Mouse (Mus musculus) neutrophil, adult 5-6 weeks (primary cell): Measurements from ENCODE around the gene Irs1. TPM values are rescaled to one million over a fixed set of nuclear protein-coding genes. Genes with fewer than 3 reads are reported as not detected.

Source experiments
- ATAC-seq: fragments of 151-379, 151-347 bp; 2 replicates; pipeline ENCODE4 v1.8.0; 2017; ENCODE audit warnings: mild to moderate bottlenecking, moderate TSS enrichment; ENCODE audit not compliant: insufficient number of reproducible peaks, poor library complexity, low FRiP score, severe bottlenecking; ENCODE audit errors: extremely low read depth
- total RNA-seq: library from RNA; stranded (forward); fragments of 200-1000 nt; gene quantifications from 2 replicates; pipeline ENCODE4 v1.2.3, GENCODE M21; 2017

Irs1 gene
- total RNA-seq, 1 experiment from 2014 or later, result 0.23 TPM

DNA sequence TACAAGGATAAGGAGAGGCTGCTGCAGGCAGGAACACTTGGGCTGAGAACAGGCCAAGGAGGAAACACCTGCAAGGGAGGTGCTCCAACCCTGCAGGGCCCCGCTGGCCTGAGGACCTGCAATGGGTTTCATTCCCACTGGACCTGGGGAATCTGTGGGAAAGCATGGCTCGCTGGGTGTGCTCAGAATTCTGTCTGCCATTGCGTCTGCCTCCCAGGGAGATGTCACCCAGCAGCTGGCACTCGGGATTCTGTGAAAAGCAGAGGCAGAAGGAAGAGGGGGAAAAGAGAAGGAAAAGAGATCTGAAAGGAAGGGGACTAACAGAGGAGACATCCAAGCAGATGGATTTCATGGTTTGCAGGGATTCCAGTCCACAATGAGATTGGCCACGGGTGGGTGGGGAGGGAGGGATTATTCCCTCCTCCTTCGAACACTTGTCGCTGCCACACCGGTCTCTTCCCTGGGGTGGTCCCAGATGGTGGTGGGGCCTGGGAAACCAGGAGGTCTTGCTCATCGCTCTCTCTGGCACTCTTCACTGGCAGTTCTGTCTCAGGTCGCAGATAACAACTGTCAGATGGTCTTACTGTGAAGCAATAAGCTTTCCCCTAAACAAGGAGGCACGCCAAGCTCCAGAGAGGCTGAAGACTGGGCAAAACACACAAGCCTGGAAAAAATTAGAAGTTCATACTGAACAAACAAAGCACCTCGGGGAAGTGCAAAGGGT is 70.4 kb downstream of the Irs1 start:
- no peak for ATAC-seq

DNA sequence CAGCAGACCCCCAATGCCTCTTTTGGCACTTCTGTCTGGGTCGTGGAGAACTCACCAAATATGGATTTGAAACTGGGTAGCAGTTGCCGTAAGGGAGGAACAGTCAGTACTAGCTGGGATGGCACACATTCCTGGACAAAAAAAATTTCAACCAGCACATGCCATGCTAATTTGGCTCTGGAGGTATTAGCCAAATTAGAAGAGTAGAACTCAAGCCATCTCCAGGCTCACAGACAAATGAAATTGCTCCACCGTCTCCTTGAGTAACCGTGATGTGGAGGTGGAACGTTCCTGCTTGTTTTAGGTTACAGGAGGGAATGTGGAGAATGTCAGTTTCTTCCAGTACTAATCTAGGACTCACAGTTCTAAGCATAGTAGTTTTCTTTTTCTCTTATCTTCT is 83.7 kb downstream of the Irs1 start:
- no peak for ATAC-seq

GRCm38 (mm10) chr1:82200636-82201035 is 90.6 kb downstream of the Irs1 start:
- ATAC-seq, result no peak

DNA sequence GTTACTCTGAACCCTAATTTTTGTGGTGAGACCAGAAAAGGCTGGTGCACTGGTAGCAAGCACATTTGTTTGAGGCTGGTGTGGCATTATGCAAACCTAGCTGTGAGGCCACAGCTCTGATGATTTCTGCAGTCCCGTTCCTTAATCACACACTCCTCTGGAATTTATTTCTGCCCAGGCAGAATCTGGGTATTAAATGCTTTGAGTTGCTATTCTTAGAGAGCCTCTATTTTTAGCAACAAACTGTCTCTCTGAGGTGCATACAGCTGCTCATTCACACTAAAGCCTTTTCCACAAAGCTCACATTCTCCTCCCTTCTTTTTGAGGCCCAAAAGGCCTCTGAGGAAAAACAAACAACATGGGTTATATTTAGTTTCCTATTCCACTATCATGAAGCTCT is 91.3 kb downstream of the Irs1 start:
- ATAC-seq, result no peak

DNA sequence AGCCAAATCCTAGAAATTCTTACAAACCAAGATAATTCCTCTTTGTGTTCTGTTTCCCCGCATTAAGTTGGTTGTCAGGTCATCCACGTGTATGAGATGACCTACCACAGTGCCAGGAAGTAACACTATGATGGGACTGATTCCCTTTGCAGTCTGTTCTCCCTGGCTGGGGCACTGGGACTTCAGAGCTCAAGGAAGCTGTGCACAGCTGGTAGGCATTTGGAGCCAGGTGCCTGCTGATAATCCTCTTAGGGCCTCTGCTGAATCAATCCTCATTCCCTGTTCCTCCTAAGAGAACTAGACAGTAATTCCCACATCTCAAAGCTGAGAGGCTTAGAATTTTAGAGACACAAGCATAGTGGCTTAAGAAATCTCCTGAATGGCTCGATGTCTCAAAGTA is 99.6 kb downstream of the Irs1 start:
- no peak for ATAC-seq

GRCm38 (mm10) chr1:82189516-82189915 is 101.7 kb downstream of the Irs1 start:
- no peak for ATAC-seq

DNA sequence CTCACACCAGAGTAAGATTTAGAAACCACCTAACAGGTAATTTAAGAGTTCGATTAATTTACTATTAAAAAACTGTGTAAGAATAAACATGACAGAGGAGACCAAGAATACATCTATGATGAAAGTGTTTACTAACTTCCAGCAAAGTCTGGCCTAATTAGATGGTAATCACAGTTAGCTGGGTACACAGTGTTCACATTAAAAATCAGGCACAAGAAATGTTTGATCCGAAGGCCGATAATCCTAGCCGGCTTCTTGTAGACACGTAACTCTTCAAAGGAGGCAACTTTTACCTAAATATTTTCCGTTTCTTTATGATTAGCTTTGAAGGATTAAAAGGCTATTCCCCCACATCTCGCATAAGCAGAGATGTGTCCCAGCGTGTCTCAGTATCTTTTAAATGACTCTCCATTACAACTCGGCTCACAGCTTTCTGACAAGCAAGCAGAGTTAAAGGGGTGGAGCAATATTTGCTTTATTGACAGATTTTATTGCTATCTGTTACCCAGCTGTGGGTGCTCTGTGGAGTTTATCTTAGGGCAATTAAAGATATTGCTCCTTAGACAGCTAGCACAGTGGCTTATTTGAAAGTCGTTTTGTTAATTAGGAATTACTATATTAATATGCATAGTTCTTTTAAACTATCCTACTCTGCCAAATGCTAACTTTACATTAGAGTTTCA is 102.5 kb downstream of the Irs1 start:
- no peak for ATAC-seq

DNA sequence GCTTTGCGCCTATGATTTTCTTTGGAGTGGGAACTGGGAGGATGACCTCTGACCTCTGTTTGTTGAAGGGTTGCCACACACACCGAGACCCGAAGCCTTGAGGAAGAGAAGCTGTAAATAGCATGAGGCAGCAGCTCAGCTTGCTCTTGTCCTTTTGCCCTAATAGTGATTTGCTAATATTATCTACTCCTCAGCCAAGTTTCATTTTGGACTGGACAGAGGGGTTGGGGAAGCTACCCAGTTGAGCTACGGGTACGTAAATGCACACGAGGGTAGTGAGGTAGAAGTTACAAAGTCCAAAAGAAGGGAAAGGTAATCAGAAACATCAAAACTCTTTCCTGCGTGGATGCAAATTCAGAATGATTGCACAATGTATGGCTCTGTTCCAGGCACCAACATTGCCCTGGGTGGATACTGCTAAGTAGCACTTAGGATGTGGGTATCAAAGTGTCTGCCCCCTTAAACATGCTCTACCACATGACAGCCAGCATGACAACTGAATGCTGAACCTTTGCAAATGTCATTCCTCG is 107.2 kb downstream of the Irs1 start:
- ATAC-seq, result no peak

Other genes with a start within 250 kb of the Irs1 start
- not detected in 2 replicates for gene Gm9747, start 58.3 kb downstream of the Irs1 start, total RNA-seq
- 14.4 and 20.6 TPM in 2 replicates for gene Rhbdd1, start 25.0 kb upstream of the Irs1 start, total RNA-seq